Mouse (Mus musculus) heart, embryonic 16.5 days (tissue): ENCODE data around the gene Gm813. TPM values are rescaled to one million over a fixed set of nuclear protein-coding genes. Genes with fewer than 3 reads are reported as not detected.
"Not testable (repeated sequence)": the region's sequence is repeated elsewhere in the genome, so short reads cannot be mapped to it uniquely, and the experiment has no call there.

Experiments
- ATAC-seq: fragments of 200-750 bp; cut with Nextera tagmentation; replicated peaks from 2 replicates; pipeline ENCODE4 v1.8.0; 2017; ENCODE audit warnings: moderate number of reproducible peaks; ENCODE audit not compliant: insufficient read depth, low FRiP score; ENCODE audit errors: extremely low read depth
- H3K27ac ChIP-seq: fragments of 300-500 bp; sonication (generic); 2 replicates; pipeline ENCODE4 v1.5.1; 2014; ENCODE audit warnings: mild to moderate bottlenecking, low read length, control low read depth, moderate library complexity
- H3K27me3 ChIP-seq: fragments of 300-500 bp; sonication (generic); 2 replicates; pipeline ENCODE4 v1.6.1; 2014; ENCODE audit warnings: low read length, mixed read lengths; ENCODE audit not compliant: control insufficient read depth, insufficient read depth
- H3K36me3 ChIP-seq: fragments of 300-500 bp; sonication (generic); 2 replicates; pipeline ENCODE4 v1.6.1; 2014; ENCODE audit not compliant: control insufficient read depth, insufficient read depth
- H3K4me1 ChIP-seq: fragments of 300-500 bp; sonication (generic); 2 replicates; pipeline ENCODE4 v1.6.1; 2014; ENCODE audit warnings: low read length, mixed read lengths; ENCODE audit not compliant: control insufficient read depth, insufficient read depth
- H3K4me2 ChIP-seq: fragments of 300-500 bp; sonication (generic); 2 replicates; pipeline ENCODE4 v1.6.1; 2014; ENCODE audit warnings: low read depth, mild to moderate bottlenecking, control low read depth, low read length
- H3K4me3 ChIP-seq: fragments of 300-500 bp; sonication (generic); 2 replicates; pipeline ENCODE4 v1.5.1; 2014; ENCODE audit warnings: mild to moderate bottlenecking, control low read depth, low read length
- H3K9ac ChIP-seq: fragments of 300-500 bp; sonication (generic); 2 replicates; pipeline ENCODE4 v1.6.1; 2014; ENCODE audit warnings: low read length, control low read depth
- H3K9me3 ChIP-seq: fragments of 300-500 bp; sonication (generic); replicated peaks from 2 replicates; pipeline ENCODE4 v1.6.1; 2016; ENCODE audit warnings: low read length; ENCODE audit not compliant: control insufficient read depth
- WGBS: fragments of 180-500 bp; shearing (Covaris S2); extraction: QIAGEN DNeasy Blood & Tissue Kit; methylation state at CpG from one replicate; pipeline ENCODE4 v1.1.7; 2014; 5-methylcytosine and 5-hydroxymethylcytosine counted together
- polyA plus RNA-seq: library from polyadenylated mRNA; unstranded; fragments of >200 nt; fragmentation: Nextera tagmentation; extraction: Ambion mirVana; gene quantifications from 2 replicates; pipeline ENCODE4 v1.2.1, GENCODE M21; 2015

Gm813 gene
- not detected in 2 replicates for polyA plus RNA-seq

DNA sequence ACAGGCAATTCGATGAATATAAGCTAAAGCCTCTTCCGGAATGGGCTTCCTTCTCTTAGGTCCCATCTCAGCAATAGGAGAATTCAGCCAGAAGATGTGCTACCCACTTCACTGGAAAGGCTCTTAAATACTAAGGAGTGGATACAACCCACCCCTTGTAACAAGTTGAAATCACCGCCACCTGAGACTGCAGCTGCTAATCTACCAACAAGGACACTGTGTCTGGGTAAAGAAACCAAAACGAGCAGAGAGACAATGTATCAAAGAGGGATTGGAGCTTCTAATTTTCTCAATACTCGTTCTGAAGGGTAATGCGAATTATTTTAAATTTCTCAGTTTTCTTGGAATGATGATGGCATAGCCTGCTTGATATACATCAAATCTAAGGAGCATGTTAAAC is at the start of gene Gm813:
Gene Gm813 (minus strand): TSS at position 101 of the 400 bp plus-strand sequence.
- H3K4me1 ChIP-seq, result no peaks in the 10 kb centered on the region
- no peaks in the 10 kb centered on the region for H3K9me3 ChIP-seq
- H3K4me3 ChIP-seq, result no peak within 1 kb of the TSS
- no peaks in the 10 kb centered on the region for H3K27me3 ChIP-seq
- no peaks in the 10 kb centered on the region for H3K36me3 ChIP-seq
- H3K9ac ChIP-seq, result no peak within 1 kb of the TSS
- WGBS, result 86% methylated on average over 6 of the region's 6 CpGs
- no peak within 1 kb of the TSS for H3K4me2 ChIP-seq
- no peak for ATAC-seq
- no peak within 1 kb of the TSS for H3K27ac ChIP-seq

DNA sequence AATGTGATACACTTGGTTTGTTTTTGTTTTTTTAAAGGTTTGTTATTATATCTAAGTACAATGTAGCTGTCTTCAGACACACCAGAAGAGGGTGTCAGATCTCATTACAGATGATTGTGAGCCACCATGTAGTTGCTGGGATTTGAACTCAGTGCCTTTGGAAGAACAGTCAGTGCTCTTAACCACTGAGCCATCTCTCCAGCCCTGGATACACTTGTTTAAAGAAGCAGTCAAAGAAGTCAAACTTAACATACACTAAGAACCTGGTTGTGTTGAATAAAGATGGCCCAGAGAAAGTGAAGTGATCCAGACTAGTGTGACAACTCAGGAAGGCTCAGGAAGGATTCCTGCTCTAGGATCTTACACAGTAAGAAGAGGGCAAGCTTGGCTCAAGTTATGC is 48.4 kb upstream of the Gm813 start:
- not testable (repeated sequence) for H3K4me2 ChIP-seq, H3K9me3 ChIP-seq, H3K27ac ChIP-seq, H3K27me3 ChIP-seq, H3K9ac ChIP-seq, H3K4me3 ChIP-seq, H3K36me3 ChIP-seq, ATAC-seq
- peaks cover 11% of the 10 kb centered on the region for H3K4me1 ChIP-seq

DNA sequence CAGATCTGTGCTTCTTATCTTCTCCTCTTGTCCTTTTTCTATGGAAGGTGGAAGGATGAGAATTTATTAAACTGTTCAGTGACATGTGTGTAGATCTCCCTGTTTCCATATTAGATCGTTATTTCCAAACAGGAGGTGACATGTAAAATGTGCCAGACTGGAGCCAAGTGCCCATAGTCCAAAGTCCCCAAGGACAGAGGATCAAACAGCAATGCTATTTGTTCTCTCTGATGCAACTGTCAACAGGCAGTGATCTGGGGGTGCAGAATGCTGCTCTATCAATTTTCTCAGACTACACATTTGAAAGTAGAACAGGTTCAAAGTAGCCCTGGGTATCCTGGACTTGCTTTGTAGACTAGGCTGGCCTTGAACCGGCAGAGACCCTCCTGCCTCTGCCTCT is 47.0 kb upstream of the Gm813 start:
- no peaks in the 10 kb centered on the region for H3K9me3 ChIP-seq
- no peaks in the 10 kb centered on the region for H3K36me3 ChIP-seq
- H3K4me3 ChIP-seq, result no peak overlapping the region
- no peak overlapping the region for H3K27ac ChIP-seq
- no peak for ATAC-seq
- H3K27me3 ChIP-seq, result no peaks in the 10 kb centered on the region
- no peak overlapping the region for H3K9ac ChIP-seq
- 77% methylated on average over 2 of the region's 2 CpGs for WGBS
- no peak overlapping the region for H3K4me2 ChIP-seq
- H3K4me1 ChIP-seq, result peaks cover 2% of the 10 kb centered on the region; the same call in 1 of the 2 replicates

DNA sequence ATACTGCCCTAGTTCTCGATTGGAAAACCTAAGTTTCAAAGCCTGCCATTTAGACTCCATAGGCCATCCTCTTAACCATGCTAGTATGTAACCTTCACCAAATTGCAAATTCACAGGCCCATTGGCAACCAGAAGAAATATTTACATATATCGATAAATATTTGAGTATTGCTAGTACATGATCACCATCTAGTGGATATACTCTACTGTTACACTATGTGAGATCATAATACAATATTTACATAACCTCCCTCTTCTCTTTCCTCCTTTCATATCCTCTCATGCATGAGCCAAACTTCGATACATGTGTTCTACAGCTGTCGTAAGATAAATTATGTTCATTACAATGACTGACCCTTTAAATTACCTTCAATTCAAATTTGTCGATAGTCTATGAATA is 46.2 kb upstream of the Gm813 start:
- Histone ChIP-seq H3K4me2 (no peak overlapping the region), H3K4me3 (no peak overlapping the region), H3K27ac (no peak overlapping the region), H3K36me3 (no peaks in the 10 kb centered on the region), H3K27me3 (no peaks in the 10 kb centered on the region), H3K4me1 (no peaks in the 10 kb centered on the region), H3K9ac (no peak overlapping the region), H3K9me3 (no peaks in the 10 kb centered on the region)
- WGBS, result 59% methylated on average over 5 of the region's 5 CpGs
- no peak for ATAC-seq

DNA sequence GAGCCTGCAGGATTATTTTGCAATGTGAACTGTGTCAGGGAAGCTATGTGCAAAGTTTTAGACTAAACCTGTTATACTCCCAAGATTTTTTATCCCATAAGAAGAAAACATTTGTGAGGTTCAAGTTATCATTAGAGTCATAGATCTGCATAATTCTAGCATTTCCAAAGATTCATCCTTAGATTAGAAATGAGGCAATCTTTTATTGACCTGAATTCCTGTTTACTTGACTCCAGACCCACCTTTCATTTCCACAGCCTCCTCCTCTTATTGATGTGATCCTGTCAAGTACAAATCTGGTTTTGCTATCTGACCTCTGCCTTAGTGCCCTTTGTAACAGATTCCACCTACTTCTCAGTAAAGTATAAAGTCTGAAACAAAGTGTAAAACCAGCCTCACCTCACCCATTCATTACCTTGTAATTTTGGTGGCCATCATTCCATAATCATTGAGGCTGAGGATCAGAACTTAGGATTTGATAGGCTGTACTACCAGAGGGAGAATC is 45.6 kb upstream of the Gm813 start:
- Histone ChIP-seq H3K36me3 (no peaks in the 10 kb centered on the region), H3K27ac (no peak overlapping the region), H3K4me3 (no peak overlapping the region), H3K9me3 (no peaks in the 10 kb centered on the region), H3K9ac (no peak overlapping the region), H3K4me1 (no peaks in the 10 kb centered on the region), H3K27me3 (no peaks in the 10 kb centered on the region), H3K4me2 (no peak overlapping the region)
- no peak for ATAC-seq

DNA sequence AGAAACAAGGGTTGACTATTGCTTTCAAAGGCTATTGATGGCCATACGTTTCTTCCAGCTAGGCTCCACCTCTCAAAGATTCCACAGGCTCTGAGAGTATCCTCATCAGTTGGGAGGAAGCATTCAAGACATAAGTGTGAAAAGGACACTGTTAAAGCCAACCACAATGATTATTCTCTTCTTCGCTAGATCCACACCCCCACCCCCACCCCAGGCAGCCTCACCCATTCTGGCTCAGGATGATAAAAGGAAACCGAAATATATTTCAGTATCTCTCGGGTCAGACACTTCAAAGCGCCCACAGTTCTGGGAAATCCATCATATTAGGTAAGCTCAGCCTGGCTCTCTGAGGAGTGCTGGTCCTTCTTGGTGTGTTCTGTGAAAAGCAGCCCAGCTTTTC is 45.0 kb upstream of the Gm813 start:
- 52% methylated on average over 5 of the region's 5 CpGs for WGBS
- H3K9ac ChIP-seq, result no peak overlapping the region
- no peaks in the 10 kb centered on the region for H3K27me3 ChIP-seq
- no peak overlapping the region for H3K4me3 ChIP-seq
- no peak overlapping the region for H3K4me2 ChIP-seq
- ATAC-seq, result no peak
- no peaks in the 10 kb centered on the region for H3K9me3 ChIP-seq
- no peaks in the 10 kb centered on the region for H3K4me1 ChIP-seq
- no peaks in the 10 kb centered on the region for H3K36me3 ChIP-seq
- H3K27ac ChIP-seq, result no peak overlapping the region

DNA sequence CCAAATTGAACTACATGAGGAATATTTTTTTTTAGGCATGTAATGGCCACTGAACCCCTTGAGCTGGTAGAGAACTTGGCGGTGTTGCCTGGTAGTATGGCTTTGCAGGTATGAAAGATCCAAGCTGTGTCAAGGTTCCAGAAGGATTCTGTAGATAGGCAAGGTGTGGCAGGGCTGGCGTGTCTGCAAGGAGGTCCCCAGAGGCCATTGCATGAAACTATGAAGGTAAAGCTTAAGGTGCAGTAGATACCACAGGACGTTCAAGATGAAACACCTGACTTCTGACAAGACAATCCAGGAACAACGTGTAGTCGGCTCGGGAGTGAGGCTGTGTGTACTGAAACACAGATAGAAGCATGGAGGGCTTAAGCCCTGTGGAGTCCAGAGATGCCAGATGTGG is 41.9 kb upstream of the Gm813 start:
- Histone ChIP-seq H3K36me3 (no peaks in the 10 kb centered on the region), H3K27ac (no peak overlapping the region), H3K9me3 (no peaks in the 10 kb centered on the region), H3K9ac (no peak overlapping the region), H3K4me1 (no peaks in the 10 kb centered on the region), H3K27me3 (no peaks in the 10 kb centered on the region), H3K4me3 (no peak overlapping the region), H3K4me2 (no peak overlapping the region)
- 86% methylated on average over 6 of the region's 6 CpGs for WGBS
- no peak for ATAC-seq

DNA sequence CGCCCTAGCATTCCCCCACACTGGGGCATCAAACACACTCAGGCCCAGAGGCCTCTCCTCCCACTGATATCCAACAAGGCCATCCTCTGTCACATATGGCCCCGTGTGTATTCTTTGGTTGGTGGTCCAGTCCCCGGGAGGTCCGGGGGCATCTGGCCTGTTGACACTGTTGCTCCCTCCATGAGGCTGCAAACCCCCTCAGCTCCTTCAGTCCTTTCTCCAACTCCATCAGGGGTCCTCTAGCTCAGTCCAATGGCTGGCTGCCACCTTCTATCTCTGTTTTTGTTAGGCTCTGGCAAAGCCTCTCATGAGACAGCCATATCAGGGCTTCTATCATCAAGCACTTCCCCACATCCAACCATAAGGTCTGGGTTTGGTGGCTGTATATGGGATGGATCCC is 39.7 kb upstream of the Gm813 start:
- H3K9ac ChIP-seq, result no peak overlapping the region
- no peak overlapping the region for H3K27ac ChIP-seq
- H3K9me3 ChIP-seq, result no peaks in the 10 kb centered on the region
- no peak overlapping the region for H3K4me2 ChIP-seq
- no peak overlapping the region for H3K4me3 ChIP-seq
- no peaks in the 10 kb centered on the region for H3K27me3 ChIP-seq
- 70% methylated on average over 4 of the region's 4 CpGs for WGBS
- H3K4me1 ChIP-seq, result no peaks in the 10 kb centered on the region
- H3K36me3 ChIP-seq, result no peaks in the 10 kb centered on the region
- ATAC-seq, result no peak

DNA sequence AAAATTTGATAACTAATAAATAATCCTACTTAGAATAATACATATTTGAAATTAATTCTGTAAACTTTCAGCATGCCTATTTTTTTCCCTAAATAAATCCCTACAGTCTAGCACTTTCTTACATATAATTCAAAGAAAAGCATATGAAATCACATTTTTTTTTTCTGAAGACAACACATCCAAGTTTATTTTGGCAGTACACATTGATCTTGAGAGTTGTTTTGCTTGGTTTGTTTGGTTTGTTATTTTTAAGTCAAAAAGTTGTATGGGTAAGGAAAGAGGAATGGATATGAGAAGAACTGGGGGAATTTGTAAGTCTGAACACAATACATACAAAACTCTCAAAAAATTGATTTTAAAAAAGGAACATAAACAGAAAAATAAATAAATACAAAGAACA is 39.0 kb upstream of the Gm813 start:
- no peak for ATAC-seq
- Histone ChIP-seq H3K4me3 (no peak overlapping the region), H3K4me1 (no peaks in the 10 kb centered on the region), H3K9ac (no peak overlapping the region), H3K4me2 (no peak overlapping the region), H3K9me3 (no peaks in the 10 kb centered on the region), H3K27ac (no peak overlapping the region), H3K36me3 (no peaks in the 10 kb centered on the region), H3K27me3 (no peaks in the 10 kb centered on the region)

DNA sequence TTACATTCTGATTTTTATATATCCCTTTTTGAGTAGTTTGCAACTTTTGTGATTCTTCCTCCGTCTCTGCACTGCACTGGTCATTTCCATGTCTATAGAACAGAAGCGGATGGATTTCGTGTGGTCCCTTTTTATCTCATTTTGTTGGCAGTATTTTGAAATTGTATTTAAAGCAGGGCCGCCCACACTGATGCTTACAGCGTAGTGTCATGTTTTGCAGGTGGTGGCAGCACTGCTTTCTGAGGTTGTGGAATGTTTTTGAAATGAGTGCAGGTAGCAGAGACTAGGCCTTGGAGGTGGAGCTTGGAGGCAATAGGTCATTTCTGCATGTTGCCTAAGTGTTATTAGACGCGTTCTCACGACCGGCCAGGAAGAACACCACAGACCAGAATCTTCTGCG is 33.2 kb upstream of the Gm813 start:
- H3K36me3 ChIP-seq, result no peaks in the 10 kb centered on the region
- no peaks in the 10 kb centered on the region for H3K4me1 ChIP-seq
- WGBS, result 90% methylated on average over 10 of the region's 10 CpGs
- no peak overlapping the region for H3K27ac ChIP-seq
- H3K27me3 ChIP-seq, result no peaks in the 10 kb centered on the region
- no peak overlapping the region for H3K4me2 ChIP-seq
- no peaks in the 10 kb centered on the region for H3K9me3 ChIP-seq
- ATAC-seq, result no peak
- no peak overlapping the region for H3K9ac ChIP-seq
- no peak overlapping the region for H3K4me3 ChIP-seq
